Mouse (Mus musculus) layer of hippocampus, postnatal 36 days (tissue): ENCODE results near the gene Nol8. TPM values are rescaled to one million over a fixed set of nuclear protein-coding genes. Genes with fewer than 3 reads are reported as not detected.

ENCODE experiments used
- DNase-seq, 2 experiments: peaks; one replicate each; pipeline ENCODE4 v3.0.0; 2022
- total RNA-seq, 2 experiments: library from RNA; stranded (reverse); gene quantifications; 2 replicates each; pipeline ENCODE4 v1.2.3; 2021

The Nol8 gene
- total RNA-seq = 10 to 100 TPM; 26.5 to 28.4 TPM

GRCm38 (mm10) chr13:49652481-49653179, at the start of gene Nol8, which contains the start of gene Cenpp:
Nol8 (plus strand) TSS chr13:49653078.
Cenpp (minus strand) TSS chr13:49652785.
- peak; percentile 99 for DNase-seq

- DNase-seq = no peak
Observed at GRCm38 (mm10) chr13:49603603-49604002, 49.3 kb upstream of the Nol8 start.

GRCm38 (mm10) chr13:49607714-49608113, 45.2 kb upstream of the Nol8 start, which contains the start of gene Ogn:
Ogn (plus strand) TSS chr13:49608046.
- DNase-seq = no peak

GRCm38 (mm10) chr13:49608589-49609322, 44.1 kb upstream of the Nol8 start:
- no peak for DNase-seq

GRCm38 (mm10) chr13:49617021-49617420, 35.9 kb upstream of the Nol8 start:
- DNase-seq = no peak

- DNase-seq = no peak
Observed at GRCm38 (mm10) chr13:49618365-49618764, 34.5 kb upstream of the Nol8 start.

- no peak for DNase-seq
Observed at GRCm38 (mm10) chr13:49623216-49623615, 29.7 kb upstream of the Nol8 start.

GRCm38 (mm10) chr13:49628167-49628566, 24.7 kb upstream of the Nol8 start:
- no peak for DNase-seq

GRCm38 (mm10) chr13:49629076-49629475, 23.8 kb upstream of the Nol8 start:
- DNase-seq = no peak

GRCm38 (mm10) chr13:49639965-49640364, 12.9 kb upstream of the Nol8 start:
- DNase-seq = no peak

GRCm38 (mm10) chr13:49642650-49643049, 10.2 kb upstream of the Nol8 start:
- DNase-seq = no peak

GRCm38 (mm10) chr13:49643669-49644362, 9.1 kb upstream of the Nol8 start:
- DNase-seq = no peak

- DNase-seq = peak; percentile 5 to 7
Observed at GRCm38 (mm10) chr13:49644731-49645529, 7.9 kb upstream of the Nol8 start.

GRCm38 (mm10) chr13:49646019-49646418, 6.9 kb upstream of the Nol8 start:
- DNase-seq = no peak

GRCm38 (mm10) chr13:49651136-49651535, 1.7 kb upstream of the Nol8 start:
- DNase-seq = no peak

GRCm38 (mm10) chr13:49651781-49652351, 1.0 kb upstream of the Nol8 start:
- DNase-seq = no peak

GRCm38 (mm10) chr13:49653180-49653541, 283 bp downstream of the Nol8 start:
- DNase-seq = no peak

GRCm38 (mm10) chr13:49677793-49678192, 24.9 kb downstream of the Nol8 start:
- no peak for DNase-seq

GRCm38 (mm10) chr13:49681351-49682232, 28.7 kb downstream of the Nol8 start, which contains the start of gene Iars:
Iars (plus strand) TSS chr13:49682100.
- peak; percentile 99 for DNase-seq

GRCm38 (mm10) chr13:49682233-49682846, 29.5 kb downstream of the Nol8 start:
- DNase-seq = no peak
